Mouse (Mus musculus) brain, embryonic 14.5 days (tissue): Measurements from ENCODE around the gene Med24.

ENCODE experiments used
- CTCF ChIP-seq: fragments of 200-500 bp; IDR thresholded peaks from 2 replicates; pipeline ENCODE4 v1.5.1; 2012; ENCODE audit warnings: inconsistent platforms, mild to moderate bottlenecking, moderate library complexity, borderline replicate concordance; ENCODE audit not compliant: insufficient read depth, insufficient read length; ENCODE audit errors: extremely low read depth
- POLR2A ChIP-seq: fragments of 200-500 bp; IDR thresholded peaks from 2 replicates; pipeline ENCODE4 v1.6.1; 2012; ENCODE audit warnings: mild to moderate bottlenecking, inconsistent platforms, borderline replicate concordance; ENCODE audit not compliant: poor library complexity, insufficient read depth, insufficient read length, severe bottlenecking; ENCODE audit errors: extremely low read depth

- TF ChIP-seq CTCF: no peak
- TF ChIP-seq POLR2A: no peak
Observed at GRCm38 (mm10) chr11:98744456-98745019, 15.3 kb upstream of the Med24 start.
